21 mouse cellular contexts compared by ENCODE assay signal in genomic region chr5:117398007-117398550, GRCm38 (mm10). TPM values are rescaled to one million over a fixed set of nuclear protein-coding genes. Genes with fewer than 3 reads are reported as not detected.
DNase-seq lines count a peak whose midpoint lies in the region; ATAC-seq and TF ChIP-seq lines count a peak whose summit lies in the region.
"Had no signal": no experiment of that assay in that cellular context is flagged by ENCODE, and none has a peak within 500 bp of the region (broad histone marks: within the 10 kb centered on the region; RNA-seq: fewer than 3 reads in every experiment).

No protein-coding gene starts in this region.

- no peak overlapping the region for H3K4me2 ChIP-seq in hindbrain, embryonic 14.5 days (replicated peaks)
- H3K4me2 ChIP-seq in hindbrain, postnatal 0 days (ENCODE audit: low read depth, low read length): no peak overlapping the region
- H3K4me2 ChIP-seq: hindbrain, embryonic 12.5 days; limb, embryonic 13.5 days; liver, embryonic 13.5 days had no signal

- no peaks in the 10 kb centered on the region for H3K27me3 ChIP-seq in hindbrain, embryonic 14.5 days (ENCODE audit: control insufficient read depth, insufficient read depth, low read length)
- H3K27me3 ChIP-seq in hindbrain, postnatal 0 days (ENCODE audit: insufficient read depth, low read length): no peaks in the 10 kb centered on the region
- H3K27me3 ChIP-seq: hindbrain, embryonic 12.5 days; limb, embryonic 13.5 days; liver, embryonic 13.5 days had no signal

- no peaks in the 10 kb centered on the region for H3K9me3 ChIP-seq in hindbrain, embryonic 14.5 days (ENCODE audit: control insufficient read depth, low read length)
- H3K9me3 ChIP-seq in hindbrain, postnatal 0 days (ENCODE audit: low read length): no peaks in the 10 kb centered on the region
- H3K9me3 ChIP-seq: heart, embryonic 10.5 days; hindbrain, embryonic 12.5 days; limb, embryonic 13.5 days had no signal

- WGBS in hindbrain, embryonic 14.5 days: 30% methylated on average over 4 of the region's 5 CpGs
- WGBS in hindbrain, postnatal 0 days: 32% methylated on average over 4 of the region's 5 CpGs
- WGBS in lung, adult 2 months: 63% methylated on average over 4 of the region's 5 CpGs

- no peak overlapping the region for H3K9ac ChIP-seq in hindbrain, embryonic 14.5 days
- H3K9ac ChIP-seq in hindbrain, postnatal 0 days (replicated peaks; ENCODE audit: low read length): no peak overlapping the region
- H3K9ac ChIP-seq: hindbrain, embryonic 12.5 days; limb, embryonic 13.5 days; liver, embryonic 13.5 days had no signal

- DNase-seq in hindbrain, embryonic 14.5 days (ENCODE audit: low spot score): peak; percentile 24
- no peak for DNase-seq in hindbrain, postnatal 0 days (ENCODE audit: low spot score)
- DNase-seq in lung, postnatal 10 days: peak; percentile 29
- no peak for DNase-seq in lung, adult 2 months
- DNase-seq in ES-CJ7 (ENCODE audit: low read depth, low spot score): peak; percentile 77
- peak; percentile 39 for DNase-seq in brain, embryonic 14.5 days (ENCODE audit: low read depth)
- DNase-seq in cerebellum, postnatal 10 days: no peak
- DNase-seq: adrenal gland, postnatal 36 days; cerebellum, adult 18-20 months; cerebellum, postnatal 36 days; liver, embryonic 13.5 days; retina, postnatal 1 day; thymus, postnatal 14 days had no signal

- H3K4me3 ChIP-seq in hindbrain, embryonic 14.5 days (replicated peaks; ENCODE audit: low read length): no peak overlapping the region
- H3K4me3 ChIP-seq in hindbrain, postnatal 0 days (ENCODE audit: low read length): no peak overlapping the region
- H3K4me3 ChIP-seq in lung, adult 2 months (replicated peaks; ENCODE audit: extremely low read depth, low read depth, low read length): no peak overlapping the region
- H3K4me3 ChIP-seq: erythroblast, embryonic 14.5 days; heart, embryonic 10.5 days; hindbrain, embryonic 12.5 days; limb, embryonic 13.5 days; liver, embryonic 13.5 days had no signal

- ATAC-seq in hindbrain, embryonic 14.5 days (ENCODE audit: low FRiP score): no peak
- no peak for ATAC-seq in hindbrain, postnatal 0 days
- ATAC-seq: forebrain, embryonic 14.5 days; intestine, embryonic 16.5 days had no signal

- H3K4me1 ChIP-seq in hindbrain, embryonic 14.5 days (replicated peaks; ENCODE audit: control insufficient read depth, insufficient read depth, low read length): no peaks in the 10 kb centered on the region
- H3K4me1 ChIP-seq in hindbrain, postnatal 0 days (ENCODE audit: insufficient read depth, low read length): no peaks in the 10 kb centered on the region
- H3K4me1 ChIP-seq in lung, adult 2 months (ENCODE audit: control insufficient read depth, insufficient read depth, low read length): no peaks in the 10 kb centered on the region
- H3K4me1 ChIP-seq: heart, embryonic 10.5 days; limb, embryonic 13.5 days had no signal

- no peaks in the 10 kb centered on the region for H3K36me3 ChIP-seq in hindbrain, embryonic 14.5 days (replicated peaks; ENCODE audit: control insufficient read depth, insufficient read depth)
- H3K36me3 ChIP-seq in hindbrain, postnatal 0 days (ENCODE audit: insufficient read depth, low read length): no peaks in the 10 kb centered on the region
- H3K36me3 ChIP-seq: G1E; heart, embryonic 10.5 days; hindbrain, embryonic 12.5 days; limb, embryonic 13.5 days; liver, embryonic 13.5 days had no signal

- TF ChIP-seq CTCF in hindbrain, postnatal 0 days (IDR thresholded peaks at IDR 0.05; ENCODE audit: low read depth): no peak
- no peak for TF ChIP-seq CTCF in lung, adult 2 months (IDR thresholded peaks at IDR 0.05; ENCODE audit: insufficient read depth, low read length)
- TF ChIP-seq CTCF in brain, embryonic 14.5 days (IDR thresholded peaks at IDR 0.05; ENCODE audit: borderline replicate concordance, extremely low read depth, insufficient read depth, insufficient read length): no peak

- TF ChIP-seq POLR2A in lung, adult 2 months (IDR thresholded peaks at IDR 0.05; ENCODE audit: borderline replicate concordance, extremely low read depth, low read depth, low read length): no peak
- TF ChIP-seq POLR2A in brain, embryonic 14.5 days (IDR thresholded peaks at IDR 0.05; ENCODE audit: borderline replicate concordance, extremely low read depth, insufficient read depth, insufficient read length, poor library complexity, severe bottlenecking): no peak

- no peak overlapping the region for H3K27ac ChIP-seq in hindbrain, embryonic 14.5 days
- no peak overlapping the region for H3K27ac ChIP-seq in hindbrain, postnatal 0 days
- H3K27ac ChIP-seq: heart, embryonic 10.5 days; hindbrain, embryonic 12.5 days; limb, embryonic 13.5 days; liver, embryonic 13.5 days had no signal

RNA-seq across cellular contexts. Expression of gene Rfc5, which starts 9.2 kb away (rescaled TPM):
- 26.0 and 28.6 TPM in 2 replicates for polyA plus RNA-seq in hindbrain, embryonic 14.5 days (2014; fragmentation: Nextera tagmentation; extraction: Ambion mirVana)
- 16.6 and 17.8 TPM in 2 replicates for total RNA-seq in hindbrain, postnatal 0 days (2014; rRNA removed)
- polyA plus RNA-seq in hindbrain, postnatal 0 days (2015; fragmentation: Nextera tagmentation; extraction: Ambion mirVana): 26.5 and 29.2 TPM in 2 replicates
- 8.6 and 9.1 TPM in 2 replicates for polyA plus RNA-seq in lung, adult 2 months (2012; rRNA removed)
- 20.6 and 42.0 TPM in 2 replicates for polyA plus RNA-seq in brain, embryonic 14.5 days (2012; rRNA removed)

RNA-seq across cellular contexts. Expression of gene Ksr2, which starts 15.7 kb away (rescaled TPM):
- polyA plus RNA-seq in hindbrain, embryonic 14.5 days (2014; fragmentation: Nextera tagmentation; extraction: Ambion mirVana): 7.5 and 8.0 TPM in 2 replicates
- 10.7 and 12.6 TPM in 2 replicates for total RNA-seq in hindbrain, postnatal 0 days (2014; rRNA removed)
- polyA plus RNA-seq in hindbrain, postnatal 0 days (2015; fragmentation: Nextera tagmentation; extraction: Ambion mirVana): 6.1 and 6.3 TPM in 2 replicates
- polyA plus RNA-seq in lung, adult 2 months (2012; rRNA removed): 0.02 and 0.06 TPM in 2 replicates
- polyA plus RNA-seq in brain, embryonic 14.5 days (2012; rRNA removed): 1.6 and 6.4 TPM in 2 replicates
- polyA plus RNA-seq: erythroblast, embryonic 14.5 days; G1E; heart, postnatal 0 days had no signal

RNA-seq across cellular contexts. Expression of gene Wsb2, which starts 41.0 kb away (rescaled TPM):
- polyA plus RNA-seq in hindbrain, embryonic 14.5 days (2014; fragmentation: Nextera tagmentation; extraction: Ambion mirVana): 292 and 336 TPM in 2 replicates
- 412 and 421 TPM in 2 replicates for total RNA-seq in hindbrain, postnatal 0 days (2014; rRNA removed)
- polyA plus RNA-seq in hindbrain, postnatal 0 days (2015; fragmentation: Nextera tagmentation; extraction: Ambion mirVana): 296 and 321 TPM in 2 replicates
- 83.6 and 151 TPM in 2 replicates for polyA plus RNA-seq in lung, adult 2 months (2012; rRNA removed)
- polyA plus RNA-seq in brain, embryonic 14.5 days (2012; rRNA removed): 225 and 256 TPM in 2 replicates

Comparison
In these comparisons a context has a peak if more than half of its experiments do, and no peak if none do; other contexts are left out.
1. DNase-seq: peak in hindbrain, embryonic 14.5 days (single experiment), lung, postnatal 10 days (single experiment), ES-CJ7 (single experiment) and brain, embryonic 14.5 days (single experiment); none in hindbrain, postnatal 0 days (single experiment), lung, adult 2 months (single experiment) and cerebellum, postnatal 10 days (0 of 2).